Mouse (Mus musculus): Measurements from ENCODE around the gene Rnf144b. TPM values are rescaled to one million over a fixed set of nuclear protein-coding genes. Genes with fewer than 3 reads are reported as not detected.

Rnf144b gene
- polyA plus RNA-seq, 1 experiment from 2014 or later: 1.0 TPM

DNA sequence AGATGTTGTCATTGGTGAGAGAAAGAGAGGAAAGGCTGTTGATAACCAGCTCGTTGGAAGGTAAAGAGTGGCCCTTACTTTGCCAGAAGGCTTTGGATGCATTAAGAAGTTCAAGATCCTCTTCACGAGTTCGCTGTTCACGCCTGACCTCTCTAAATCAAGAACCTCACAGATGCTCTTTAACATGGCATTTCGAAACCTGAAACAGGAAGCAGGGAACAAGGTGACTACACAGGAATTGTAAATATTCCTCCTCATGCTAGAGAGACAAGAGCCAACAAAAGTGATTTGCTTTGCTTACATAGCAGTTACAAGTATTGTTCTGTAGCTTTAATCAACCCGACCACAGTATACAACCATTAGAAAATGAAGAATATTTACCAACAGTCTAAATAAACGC, 23.2 kb upstream of the Rnf144b start:
- Histone ChIP-seq H3K27me3 (ENCODE audit: control insufficient read depth, insufficient read depth, low read depth, low read length) (no peaks in the 10 kb centered on the region), H3K36me3 (ENCODE audit: control insufficient read depth, insufficient read depth, low read length) (peaks cover 5% of the 10 kb centered on the region)

DNA sequence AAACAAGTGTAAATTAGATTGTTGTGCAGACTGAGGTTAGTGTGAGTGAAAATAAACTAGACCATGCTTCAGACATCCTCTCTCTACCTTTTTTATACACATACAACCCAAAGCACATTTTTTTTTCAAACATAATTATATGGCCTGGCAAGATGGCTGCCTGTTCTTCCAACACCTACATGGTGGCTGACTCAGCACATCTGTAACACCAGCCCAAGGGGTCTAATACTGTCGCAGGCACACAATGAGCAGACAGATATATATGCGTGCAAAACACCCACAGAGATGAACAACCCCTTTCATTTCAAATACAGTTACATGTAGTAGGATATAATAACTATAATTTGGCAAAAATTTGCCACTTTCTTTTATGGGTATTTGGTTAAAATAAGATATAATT, 21.9 kb upstream of the Rnf144b start:
- H3K4me3 ChIP-seq (ENCODE audit: low read depth, low read length): no peak overlapping the region
- no peak for ATAC-seq
- H3K27ac ChIP-seq (ENCODE audit: low read length): no peak overlapping the region
- H3K27me3 ChIP-seq (ENCODE audit: control insufficient read depth, insufficient read depth, low read depth, low read length): no peaks in the 10 kb centered on the region
- no peak overlapping the region for H3K4me2 ChIP-seq (ENCODE audit: low read length)
- peaks cover 5% of the 10 kb centered on the region; the same call in 1 of the 2 replicates for H3K36me3 ChIP-seq (ENCODE audit: control insufficient read depth, insufficient read depth, low read length)
- H3K9me3 ChIP-seq (replicated peaks; ENCODE audit: control insufficient read depth, low read length, poor library complexity, severe bottlenecking): no peaks in the 10 kb centered on the region
- 90% methylated on average over 2 of the region's 2 CpGs for WGBS
- no peak overlapping the region for H3K9ac ChIP-seq (ENCODE audit: low read depth, low read length)
- peaks cover 19% of the 10 kb centered on the region for H3K4me1 ChIP-seq (ENCODE audit: control insufficient read depth, insufficient read depth, low read length)

More for the DNA sequence above, 23.2 kb upstream of the Rnf144b start:
- H3K9me3 ChIP-seq (replicated peaks; ENCODE audit: control insufficient read depth, low read length, poor library complexity, severe bottlenecking): no peaks in the 10 kb centered on the region
- no peak overlapping the region for H3K27ac ChIP-seq (ENCODE audit: low read length)
- ATAC-seq: no peak
- no peak overlapping the region for H3K9ac ChIP-seq (ENCODE audit: low read depth, low read length)
- no peak overlapping the region for H3K4me2 ChIP-seq (ENCODE audit: low read length)
- H3K4me3 ChIP-seq (ENCODE audit: low read depth, low read length): no peak overlapping the region
- WGBS: 86% methylated on average over 7 of the region's 7 CpGs
- H3K4me1 ChIP-seq (ENCODE audit: control insufficient read depth, insufficient read depth, low read length): peaks cover 12% of the 10 kb centered on the region

DNA sequence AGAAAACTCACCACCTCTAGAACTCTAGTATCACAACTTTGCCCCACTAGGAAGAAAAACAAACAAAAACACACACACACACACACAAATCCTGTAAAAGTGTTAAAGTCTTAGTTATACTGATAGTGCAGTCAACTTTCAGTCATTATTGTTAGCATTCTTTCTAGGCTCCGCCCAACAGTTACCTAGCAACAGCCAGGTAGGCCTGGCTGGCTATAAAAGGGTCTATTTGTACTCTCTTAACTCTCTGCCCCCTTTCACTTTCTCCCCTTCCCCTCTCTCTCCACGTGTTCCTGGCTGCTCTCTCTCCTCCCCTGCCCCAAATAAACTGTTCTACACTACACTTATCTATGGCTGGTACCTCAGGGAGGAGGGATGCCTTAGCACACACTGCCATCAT, 18.3 kb upstream of the Rnf144b start:
- 10% methylated on average over 2 of the region's 2 CpGs for WGBS
- no peak for ATAC-seq
- no peak overlapping the region for H3K27ac ChIP-seq (ENCODE audit: low read length)
- no peak overlapping the region; the same call in 1 of the 2 replicates for H3K4me3 ChIP-seq (ENCODE audit: low read depth, low read length)
- H3K9ac ChIP-seq (ENCODE audit: low read depth, low read length): no peak overlapping the region
- H3K36me3 ChIP-seq (ENCODE audit: control insufficient read depth, insufficient read depth, low read length): no peaks in the 10 kb centered on the region
- peaks cover 25% of the 10 kb centered on the region for H3K4me1 ChIP-seq (ENCODE audit: control insufficient read depth, insufficient read depth, low read length)
- no peaks in the 10 kb centered on the region for H3K9me3 ChIP-seq (replicated peaks; ENCODE audit: control insufficient read depth, low read length, poor library complexity, severe bottlenecking)
- H3K4me2 ChIP-seq (ENCODE audit: low read length): peak overlapping the region; percentile 90
- H3K27me3 ChIP-seq (ENCODE audit: control insufficient read depth, insufficient read depth, low read depth, low read length): no peaks in the 10 kb centered on the region; the same call in 1 of the 2 replicates

DNA sequence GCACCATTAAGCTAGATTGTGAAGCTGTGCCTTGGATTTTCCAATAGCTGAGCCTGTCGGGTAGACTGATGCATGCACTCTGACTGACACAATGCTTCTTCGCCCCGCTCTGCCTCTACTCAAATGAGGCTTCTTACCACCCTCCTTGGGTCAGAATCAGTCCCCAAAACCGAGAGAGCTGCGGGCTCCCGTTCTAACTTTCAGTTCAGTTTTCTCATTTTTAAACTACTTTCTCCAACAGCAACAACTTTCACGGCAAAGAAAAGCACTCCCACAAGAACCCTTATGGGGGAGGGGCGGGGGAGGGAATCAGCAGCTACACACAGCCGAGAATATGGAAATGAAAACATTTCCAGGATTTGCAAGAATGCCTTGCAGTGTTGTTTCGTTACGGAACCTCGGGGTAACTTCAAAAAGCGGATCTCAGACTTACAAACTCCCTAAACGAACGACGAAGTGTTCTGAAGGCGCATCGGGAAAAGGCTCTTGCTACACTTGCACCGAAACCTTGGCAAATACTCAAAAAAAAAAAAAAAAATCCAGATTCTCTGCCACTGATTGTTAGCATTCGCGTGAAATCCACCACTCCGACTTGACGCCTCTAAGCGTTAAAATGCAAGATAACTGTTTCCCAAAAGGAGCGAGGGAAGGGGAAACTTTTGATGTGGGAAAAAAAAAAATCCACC, 17.5 kb upstream of the Rnf144b start:
- under 1% methylated on average over 25 of the region's 25 CpGs for WGBS
- Histone ChIP-seq H3K4me2 (ENCODE audit: low read length) (peak overlapping the region; percentile 90), H3K27me3 (ENCODE audit: control insufficient read depth, insufficient read depth, low read depth, low read length) (no peaks in the 10 kb centered on the region; the same call in 1 of the 2 replicates), H3K4me3 (ENCODE audit: low read depth, low read length) (peak overlapping the region; percentile 93), H3K9ac (ENCODE audit: low read depth, low read length) (peak overlapping the region; percentile 87), H3K9me3 (replicated peaks; ENCODE audit: control insufficient read depth, low read length, poor library complexity, severe bottlenecking) (no peaks in the 10 kb centered on the region), H3K36me3 (ENCODE audit: control insufficient read depth, insufficient read depth, low read length) (no peaks in the 10 kb centered on the region), H3K27ac (ENCODE audit: low read length) (peak overlapping the region; percentile 98), H3K4me1 (ENCODE audit: control insufficient read depth, insufficient read depth, low read length) (peaks cover 25% of the 10 kb centered on the region)
- ATAC-seq: no peak

DNA sequence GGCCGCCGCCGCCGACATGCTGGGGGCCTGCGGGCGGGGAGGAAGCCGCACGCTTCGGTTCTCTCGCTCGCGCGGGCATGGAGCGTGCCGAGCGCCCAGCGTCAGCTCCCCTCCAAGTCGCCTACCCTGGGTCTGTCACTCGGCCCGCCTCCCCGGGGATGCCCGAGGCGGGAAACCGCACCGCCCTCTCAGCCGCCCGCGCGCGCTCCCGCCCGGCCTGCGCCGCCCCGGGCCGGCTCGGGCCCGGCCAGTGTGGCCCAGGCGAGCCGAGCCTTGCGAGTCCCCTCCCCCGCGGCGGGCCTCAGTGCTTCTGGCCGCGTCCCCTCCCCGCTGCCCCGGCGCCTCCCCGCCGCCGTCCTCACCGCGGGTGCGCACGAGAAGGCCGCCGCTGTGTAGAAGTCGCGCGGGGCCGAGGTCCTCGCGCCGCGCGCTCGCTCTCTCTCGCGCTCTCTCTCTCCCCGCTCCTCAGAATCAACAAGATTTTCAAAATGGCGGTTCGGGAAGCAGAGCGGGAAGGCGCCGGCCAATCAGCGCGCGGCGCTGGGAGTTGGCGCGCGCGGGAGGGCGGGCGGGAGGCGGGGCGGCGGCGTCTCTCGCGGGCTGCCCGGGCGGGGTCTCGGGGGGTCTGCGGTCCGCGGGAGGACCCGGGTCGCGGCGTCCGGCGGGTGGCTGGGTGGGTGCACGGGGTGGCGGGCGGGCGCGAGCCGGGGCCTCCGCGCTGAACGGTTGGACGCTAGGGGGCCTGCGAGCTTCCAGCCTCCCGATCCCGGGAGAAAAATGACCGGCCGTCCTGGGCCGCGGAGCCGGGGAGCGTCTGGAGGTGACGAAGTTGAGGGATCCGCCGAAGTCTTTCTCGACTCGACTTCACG, 16.5 kb upstream of the Rnf144b start, which contains the start of gene Dek:
Gene Dek (minus strand): TSS at position 491 of the 869 bp plus-strand sequence.
- peaks cover 25% of the 10 kb centered on the region for H3K4me1 ChIP-seq (ENCODE audit: control insufficient read depth, insufficient read depth, low read length)
- peak within 1 kb of the TSS; percentile 90 for H3K4me2 ChIP-seq (ENCODE audit: low read length)
- no peaks in the 10 kb centered on the region for H3K9me3 ChIP-seq (replicated peaks; ENCODE audit: control insufficient read depth, low read length, poor library complexity, severe bottlenecking)
- under 1% methylated on average over 84 of the region's 129 CpGs for WGBS
- peak within 1 kb of the TSS; percentile 87 for H3K9ac ChIP-seq (ENCODE audit: low read depth, low read length)
- ATAC-seq: peak; percentile 92
- no peaks in the 10 kb centered on the region for H3K36me3 ChIP-seq (ENCODE audit: control insufficient read depth, insufficient read depth, low read length)
- H3K4me3 ChIP-seq (ENCODE audit: low read depth, low read length): peak within 1 kb of the TSS; percentile 93
- H3K27ac ChIP-seq (ENCODE audit: low read length): peak within 1 kb of the TSS; percentile 98
- no peaks in the 10 kb centered on the region; the same call in 1 of the 2 replicates for H3K27me3 ChIP-seq (ENCODE audit: control insufficient read depth, insufficient read depth, low read depth, low read length)

DNA sequence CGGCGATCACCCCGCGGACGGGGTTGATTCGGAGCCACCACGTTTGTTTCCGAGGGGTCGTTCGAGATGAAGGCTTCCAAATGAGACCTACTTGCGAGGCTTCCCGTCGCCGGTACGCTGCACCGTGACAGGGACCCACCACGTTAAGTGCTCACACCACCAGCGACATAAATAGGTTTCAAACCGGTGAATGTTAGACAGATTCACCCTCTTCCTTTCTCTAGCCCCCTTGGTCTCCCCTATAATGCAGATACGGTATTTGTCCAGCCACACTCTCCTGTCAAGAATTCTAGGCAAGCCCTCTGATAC, 15.9 kb upstream of the Rnf144b start:
- WGBS: 0% methylated on average over 20 of the region's 20 CpGs
- peak overlapping the region; percentile 93 for H3K4me3 ChIP-seq (ENCODE audit: low read depth, low read length)
- H3K27me3 ChIP-seq (ENCODE audit: control insufficient read depth, insufficient read depth, low read depth, low read length): no peaks in the 10 kb centered on the region; the same call in 1 of the 2 replicates
- peak; percentile 44; the same call in 1 of the 2 replicates for ATAC-seq
- H3K36me3 ChIP-seq (ENCODE audit: control insufficient read depth, insufficient read depth, low read length): no peaks in the 10 kb centered on the region
- H3K27ac ChIP-seq (ENCODE audit: low read length): peak overlapping the region; percentile 98
- no peaks in the 10 kb centered on the region for H3K9me3 ChIP-seq (replicated peaks; ENCODE audit: control insufficient read depth, low read length, poor library complexity, severe bottlenecking)
- peak overlapping the region; percentile 87 for H3K9ac ChIP-seq (ENCODE audit: low read depth, low read length)
- peaks cover 25% of the 10 kb centered on the region for H3K4me1 ChIP-seq (ENCODE audit: control insufficient read depth, insufficient read depth, low read length)
- peak overlapping the region; percentile 73 for H3K4me2 ChIP-seq (ENCODE audit: low read length)

DNA sequence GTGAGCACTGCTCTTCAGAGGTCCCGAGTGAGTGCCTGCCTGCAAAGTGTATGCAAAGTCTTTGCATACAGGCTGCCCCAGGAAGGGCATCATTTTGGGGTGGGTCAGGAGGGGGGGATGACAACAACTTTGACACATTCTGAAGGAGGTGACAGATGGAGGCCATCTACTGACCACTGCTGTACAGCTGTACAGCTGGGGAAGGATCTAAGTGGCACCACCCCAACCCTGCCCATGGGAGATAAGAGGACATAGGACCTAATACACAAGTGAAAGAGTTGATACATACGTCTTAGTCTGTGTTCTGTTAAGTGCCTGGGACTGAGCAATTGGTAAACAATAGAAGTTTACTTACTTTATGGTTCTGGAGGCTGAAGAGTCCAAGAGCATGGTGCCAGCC, 13.2 kb upstream of the Rnf144b start:
- Histone ChIP-seq H3K9me3 (replicated peaks; ENCODE audit: control insufficient read depth, low read length, poor library complexity, severe bottlenecking) (no peaks in the 10 kb centered on the region), H3K27ac (ENCODE audit: low read length) (no peak overlapping the region), H3K27me3 (ENCODE audit: control insufficient read depth, insufficient read depth, low read depth, low read length) (no peaks in the 10 kb centered on the region; the same call in 1 of the 2 replicates), H3K4me1 (ENCODE audit: control insufficient read depth, insufficient read depth, low read length) (peaks cover 13% of the 10 kb centered on the region), H3K4me3 (ENCODE audit: low read depth, low read length) (no peak overlapping the region), H3K4me2 (ENCODE audit: low read length) (no peak overlapping the region), H3K9ac (ENCODE audit: low read depth, low read length) (no peak overlapping the region), H3K36me3 (ENCODE audit: control insufficient read depth, insufficient read depth, low read length) (no peaks in the 10 kb centered on the region)
- WGBS: 88% methylated on average over 2 of the region's 2 CpGs
- ATAC-seq: no peak

DNA sequence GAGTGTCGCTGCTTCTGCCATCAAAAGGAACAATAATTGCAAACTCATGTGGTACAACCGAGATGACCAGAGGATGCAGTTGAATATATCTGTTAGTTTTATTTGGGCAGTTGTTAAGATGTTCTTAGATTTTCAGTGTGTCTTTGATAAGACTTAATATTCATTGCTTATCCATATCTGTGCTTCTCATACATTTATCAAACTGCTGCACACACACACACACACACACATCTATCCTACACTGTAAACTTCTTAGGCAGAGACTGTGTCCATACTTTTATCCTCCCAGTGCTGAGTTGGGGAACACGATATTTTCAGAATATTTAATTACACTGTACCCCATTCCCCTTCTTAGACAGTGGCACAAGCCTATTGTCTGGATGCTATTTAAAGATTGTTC, 11.3 kb upstream of the Rnf144b start:
- no peak overlapping the region for H3K4me3 ChIP-seq (ENCODE audit: low read depth, low read length)
- peaks cover 5% of the 10 kb centered on the region; the same call in 1 of the 2 replicates for H3K4me1 ChIP-seq (ENCODE audit: control insufficient read depth, insufficient read depth, low read length)
- H3K36me3 ChIP-seq (ENCODE audit: control insufficient read depth, insufficient read depth, low read length): no peaks in the 10 kb centered on the region
- ATAC-seq: no peak
- no peaks in the 10 kb centered on the region; the same call in 1 of the 2 replicates for H3K27me3 ChIP-seq (ENCODE audit: control insufficient read depth, insufficient read depth, low read depth, low read length)
- 81% methylated on average over 3 of the region's 3 CpGs for WGBS
- no peaks in the 10 kb centered on the region for H3K9me3 ChIP-seq (replicated peaks; ENCODE audit: control insufficient read depth, low read length, poor library complexity, severe bottlenecking)
- H3K27ac ChIP-seq (ENCODE audit: low read length): no peak overlapping the region
- no peak overlapping the region for H3K9ac ChIP-seq (ENCODE audit: low read depth, low read length)
- no peak overlapping the region for H3K4me2 ChIP-seq (ENCODE audit: low read length)

DNA sequence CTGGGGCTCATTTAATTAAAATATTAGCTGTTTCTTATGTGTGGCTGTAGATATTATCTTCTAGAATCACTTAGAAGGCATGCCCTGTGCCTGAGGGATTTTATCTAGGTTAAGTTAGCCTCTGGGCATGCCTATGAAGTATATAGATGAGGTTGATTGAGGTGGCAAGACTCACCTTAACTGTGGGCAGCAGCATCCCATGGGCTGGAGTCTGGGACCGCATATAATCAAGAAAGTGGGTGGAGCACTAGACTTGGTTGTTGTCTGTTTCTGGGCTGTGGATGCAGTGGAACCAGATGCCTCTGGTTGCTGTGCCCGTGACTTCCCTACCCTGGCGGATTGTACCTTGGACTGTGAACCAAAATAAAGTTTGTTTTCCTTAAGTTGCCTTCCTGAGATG, 10.4 kb upstream of the Rnf144b start:
- WGBS: 88% methylated on average over 3 of the region's 3 CpGs
- no peaks in the 10 kb centered on the region for H3K9me3 ChIP-seq (replicated peaks; ENCODE audit: control insufficient read depth, low read length, poor library complexity, severe bottlenecking)
- ATAC-seq: no peak
- H3K4me1 ChIP-seq (ENCODE audit: control insufficient read depth, insufficient read depth, low read length): peaks cover 2% of the 10 kb centered on the region; the same call in 1 of the 2 replicates
- no peak overlapping the region for H3K4me3 ChIP-seq (ENCODE audit: low read depth, low read length)
- no peaks in the 10 kb centered on the region; the same call in 1 of the 2 replicates for H3K27me3 ChIP-seq (ENCODE audit: control insufficient read depth, insufficient read depth, low read depth, low read length)
- no peak overlapping the region for H3K27ac ChIP-seq (ENCODE audit: low read length)
- no peaks in the 10 kb centered on the region for H3K36me3 ChIP-seq (ENCODE audit: control insufficient read depth, insufficient read depth, low read length)
- H3K4me2 ChIP-seq (ENCODE audit: low read length): no peak overlapping the region
- no peak overlapping the region for H3K9ac ChIP-seq (ENCODE audit: low read depth, low read length)
